Mouse (Mus musculus) forebrain, embryonic 16.5 days (tissue): Measurements from ENCODE around the gene Zfp873. TPM values are rescaled to one million over a fixed set of nuclear protein-coding genes. Genes with fewer than 3 reads are reported as not detected.

Experiments
- polyA plus RNA-seq: library from polyadenylated mRNA; unstranded; fragments of >200 nt; fragmentation: Nextera tagmentation; extraction: Ambion mirVana; gene quantifications from 2 replicates; pipeline ENCODE4 v1.2.1, GENCODE M21; 2015

Gene Zfp873
- polyA plus RNA-seq, 1 experiment from 2014 or later = 20.6 TPM

Other genes starting within 250 kb of the Zfp873 start
- gene Gm4767, start 235.9 kb upstream of the Zfp873 start, polyA plus RNA-seq = 3.2 and 4.4 TPM in 2 replicates
- gene Gm32687, start 184.2 kb upstream of the Zfp873 start, polyA plus RNA-seq = 14.9 and 16.8 TPM in 2 replicates
- gene Zfp781, start 117.6 kb upstream of the Zfp873 start, polyA plus RNA-seq = 7.1 and 7.8 TPM in 2 replicates
- gene BC024063, start 35.2 kb downstream of the Zfp873 start, polyA plus RNA-seq = 8.0 and 10.0 TPM in 2 replicates
- gene AU041133, start 79.9 kb downstream of the Zfp873 start, polyA plus RNA-seq = 9.3 and 10.8 TPM in 2 replicates
- gene Zfp938, start 193.2 kb downstream of the Zfp873 start, polyA plus RNA-seq = 24.2 and 26.6 TPM in 2 replicates